Mouse (Mus musculus) midbrain, embryonic 15.5 days (tissue): ENCODE measurements around the gene Gls. TPM values are rescaled to one million over a fixed set of nuclear protein-coding genes. Genes with fewer than 3 reads are reported as not detected.

Source experiments
- ATAC-seq: fragments of 200-750 bp; cut with Nextera tagmentation; replicated peaks from 2 replicates; pipeline ENCODE4 v1.8.0; 2017; ENCODE audit warnings: moderate TSS enrichment
- H3K27ac ChIP-seq: fragments of 300-500 bp; sonication (generic); 2 replicates; pipeline ENCODE4 v1.5.1; 2015; ENCODE audit warnings: mild to moderate bottlenecking, inconsistent platforms
- H3K27me3 ChIP-seq: fragments of 300-500 bp; sonication (generic); replicated peaks from 2 replicates; pipeline ENCODE4 v1.6.1; 2015; ENCODE audit warnings: inconsistent platforms
- H3K36me3 ChIP-seq: fragments of 300-500 bp; sonication (generic); replicated peaks from 2 replicates; pipeline ENCODE4 v1.6.1; 2015; ENCODE audit warnings: inconsistent platforms
- H3K4me1 ChIP-seq: fragments of 300-500 bp; sonication (generic); 2 replicates; pipeline ENCODE4 v1.6.1; 2015; ENCODE audit warnings: inconsistent platforms
- H3K4me2 ChIP-seq: fragments of 300-500 bp; sonication (generic); 2 replicates; pipeline ENCODE4 v1.6.1; 2015; ENCODE audit warnings: inconsistent platforms, mild to moderate bottlenecking, moderate library complexity
- H3K4me3 ChIP-seq: fragments of 300-500 bp; sonication (generic); 2 replicates; pipeline ENCODE4 v1.5.1; 2015; ENCODE audit warnings: mild to moderate bottlenecking, inconsistent platforms
- H3K9ac ChIP-seq: fragments of 300-500 bp; sonication (generic); 2 replicates; pipeline ENCODE4 v1.6.1; 2015; ENCODE audit warnings: mild to moderate bottlenecking, inconsistent platforms
- H3K9me3 ChIP-seq: fragments of 300-500 bp; sonication (generic); 2 replicates; pipeline ENCODE4 v1.6.1; 2016; ENCODE audit warnings: inconsistent platforms
- WGBS: fragments of 180-500 bp; shearing (Covaris S2); methylation state at CpG from one replicate; pipeline ENCODE4 v1.1.7; 2015; ENCODE audit warnings: mixed read lengths; 5-methylcytosine and 5-hydroxymethylcytosine counted together
- polyA plus RNA-seq: library from polyadenylated mRNA; unstranded; fragments of >200 nt; fragmentation: Nextera tagmentation; extraction: Ambion mirVana; gene quantifications from 2 replicates; pipeline ENCODE4 v1.2.1, GENCODE M21; 2015

Gls gene
- polyA plus RNA-seq, 1 experiment from 2014 or later = 38.9 TPM

DNA sequence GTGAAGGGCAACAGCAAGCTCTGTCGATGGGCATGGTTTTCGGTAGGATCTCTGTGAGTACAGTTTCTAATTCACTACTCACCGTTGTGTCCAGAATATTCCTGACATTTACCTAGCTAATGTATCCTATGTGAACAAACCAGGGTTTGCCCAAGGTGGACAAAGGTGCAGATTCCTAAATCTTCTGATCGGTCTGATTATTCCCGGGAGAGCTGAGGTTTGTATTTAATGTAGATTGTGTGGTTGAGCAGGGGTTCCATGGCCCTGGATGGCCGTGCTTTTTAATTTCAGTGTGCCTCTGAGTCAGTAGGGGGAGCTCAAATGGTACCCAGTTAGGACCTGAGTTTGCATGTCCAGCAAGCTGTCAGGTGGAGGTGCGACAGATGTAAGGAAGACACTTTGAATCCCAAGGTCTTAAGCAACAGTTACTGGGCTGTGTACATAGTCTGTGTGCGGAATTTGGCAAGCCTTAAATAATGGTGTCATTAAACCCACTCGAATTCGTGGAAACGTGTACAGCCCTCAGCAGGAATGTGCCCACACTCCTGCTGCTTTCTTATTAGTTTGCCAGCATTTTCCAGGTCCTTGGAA lies 101.2 kb downstream of the Gls start:
- Histone ChIP-seq H3K9ac (no peak overlapping the region), H3K36me3 (no peaks in the 10 kb centered on the region), H3K4me1 (no peaks in the 10 kb centered on the region), H3K27me3 (no peaks in the 10 kb centered on the region), H3K27ac (no peak overlapping the region), H3K4me3 (no peak overlapping the region), H3K9me3 (no peaks in the 10 kb centered on the region), H3K4me2 (no peak overlapping the region)
- WGBS = 86% methylated on average over 11 of the region's 11 CpGs
- no peak for ATAC-seq

DNA sequence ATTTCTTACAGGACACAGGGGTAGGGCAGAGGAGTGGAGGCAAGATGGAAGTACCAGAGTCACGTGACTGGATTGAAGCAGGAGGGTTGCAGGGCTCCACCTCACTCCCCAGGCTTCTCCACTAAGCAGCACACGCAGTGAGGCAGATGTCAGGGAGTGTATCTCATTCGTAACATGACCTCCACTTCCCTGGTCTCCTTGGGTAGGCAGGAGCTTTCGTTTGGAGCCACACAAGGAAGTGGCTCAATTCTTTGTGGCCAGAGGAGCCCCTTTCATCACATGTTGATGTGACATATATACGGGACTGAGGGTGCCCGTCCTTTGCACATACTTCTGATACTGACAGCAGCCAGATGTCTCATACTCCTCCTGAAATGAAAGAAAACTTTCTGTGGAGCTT lies 103.2 kb downstream of the Gls start:
- no peak overlapping the region for H3K27ac ChIP-seq
- H3K4me2 ChIP-seq = no peak overlapping the region
- no peaks in the 10 kb centered on the region for H3K27me3 ChIP-seq
- H3K9me3 ChIP-seq = no peaks in the 10 kb centered on the region
- no peak for ATAC-seq
- H3K4me3 ChIP-seq = no peak overlapping the region
- H3K4me1 ChIP-seq = no peaks in the 10 kb centered on the region
- H3K9ac ChIP-seq = no peak overlapping the region
- H3K36me3 ChIP-seq = no peaks in the 10 kb centered on the region
- 78% methylated on average over 6 of the region's 6 CpGs for WGBS

DNA sequence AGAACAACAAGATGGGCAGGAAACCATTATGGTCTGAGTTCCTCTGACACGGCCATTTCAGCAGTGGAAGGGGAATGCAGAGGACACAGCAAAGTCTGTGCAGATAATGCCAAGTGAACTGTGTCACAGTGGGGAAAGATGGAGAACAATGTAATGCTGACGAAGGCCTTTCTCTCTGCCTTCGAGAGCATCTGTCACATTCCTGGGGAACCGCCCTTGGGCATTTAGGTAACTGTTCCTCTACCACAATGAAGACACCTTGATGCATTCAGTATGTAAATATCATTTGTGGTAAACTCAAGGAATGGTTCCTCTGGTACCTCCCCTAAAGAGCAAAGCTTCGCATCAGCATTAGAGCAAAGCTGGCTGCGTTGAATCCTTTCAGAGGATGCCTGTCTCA lies 105.7 kb downstream of the Gls start:
- no peak for ATAC-seq
- no peaks in the 10 kb centered on the region for H3K9me3 ChIP-seq
- H3K27me3 ChIP-seq = no peaks in the 10 kb centered on the region
- no peak overlapping the region for H3K4me2 ChIP-seq
- H3K9ac ChIP-seq = no peak overlapping the region
- H3K4me3 ChIP-seq = no peak overlapping the region
- WGBS = 89% methylated on average over 6 of the region's 6 CpGs
- H3K27ac ChIP-seq = no peak overlapping the region
- H3K4me1 ChIP-seq = no peaks in the 10 kb centered on the region
- H3K36me3 ChIP-seq = no peaks in the 10 kb centered on the region

DNA sequence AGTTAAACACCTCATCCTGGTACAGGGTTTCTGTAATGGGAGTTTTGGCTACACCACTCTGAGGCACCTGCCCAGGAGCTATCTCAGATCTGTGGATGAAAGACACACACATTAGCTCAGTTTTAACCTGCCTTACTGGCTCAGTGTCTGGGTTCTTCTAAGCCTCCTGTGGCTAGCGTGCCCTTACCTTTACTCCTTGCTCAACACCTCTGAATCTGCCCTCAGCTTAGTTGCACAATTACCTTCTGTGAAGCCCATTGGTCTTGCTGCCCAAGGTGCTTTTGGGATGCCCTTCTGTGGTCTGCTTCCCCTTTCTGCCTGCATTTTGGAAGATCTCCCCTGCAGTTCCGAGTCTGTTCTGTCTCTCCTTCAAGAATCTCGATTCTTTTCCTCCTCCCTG lies 108.2 kb downstream of the Gls start:
- no peak overlapping the region for H3K4me2 ChIP-seq
- no peak overlapping the region for H3K27ac ChIP-seq
- H3K36me3 ChIP-seq = no peaks in the 10 kb centered on the region
- H3K4me1 ChIP-seq = peaks cover 5% of the 10 kb centered on the region
- 67% methylated on average over 3 of the region's 3 CpGs for WGBS
- no peak overlapping the region for H3K4me3 ChIP-seq
- no peak for ATAC-seq
- no peaks in the 10 kb centered on the region for H3K9me3 ChIP-seq
- H3K9ac ChIP-seq = no peak overlapping the region
- no peaks in the 10 kb centered on the region for H3K27me3 ChIP-seq

DNA sequence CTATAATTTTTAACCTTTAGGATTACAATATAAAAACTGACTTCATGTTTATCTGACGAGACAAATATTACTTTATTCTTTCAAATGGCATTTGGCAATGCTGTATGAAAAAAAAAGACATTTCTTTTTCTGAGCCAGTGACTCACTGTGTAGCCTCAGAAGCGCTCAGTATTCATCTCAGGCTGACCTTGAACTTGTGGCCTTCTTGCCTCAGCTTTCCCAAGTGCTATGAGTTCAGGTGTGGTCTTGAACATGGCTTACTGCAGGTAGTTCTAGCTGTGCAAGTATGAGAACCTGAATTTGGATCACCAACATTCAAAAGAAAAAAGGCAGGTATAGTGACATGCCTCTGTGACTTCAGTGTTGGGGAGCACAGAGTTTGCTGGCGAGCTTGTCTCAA lies 112.0 kb downstream of the Gls start:
- Histone ChIP-seq H3K4me2 (no peak overlapping the region), H3K36me3 (no peaks in the 10 kb centered on the region), H3K4me1 (peaks cover 13% of the 10 kb centered on the region), H3K9ac (no peak overlapping the region), H3K9me3 (no peaks in the 10 kb centered on the region), H3K4me3 (no peak overlapping the region), H3K27ac (no peak overlapping the region), H3K27me3 (0 out of 2 replicates have a peak, but pooled peaks cover 3% of the 10 kb centered on the region)
- no peak for ATAC-seq
- 90% methylated on average over 3 of the region's 3 CpGs for WGBS

DNA sequence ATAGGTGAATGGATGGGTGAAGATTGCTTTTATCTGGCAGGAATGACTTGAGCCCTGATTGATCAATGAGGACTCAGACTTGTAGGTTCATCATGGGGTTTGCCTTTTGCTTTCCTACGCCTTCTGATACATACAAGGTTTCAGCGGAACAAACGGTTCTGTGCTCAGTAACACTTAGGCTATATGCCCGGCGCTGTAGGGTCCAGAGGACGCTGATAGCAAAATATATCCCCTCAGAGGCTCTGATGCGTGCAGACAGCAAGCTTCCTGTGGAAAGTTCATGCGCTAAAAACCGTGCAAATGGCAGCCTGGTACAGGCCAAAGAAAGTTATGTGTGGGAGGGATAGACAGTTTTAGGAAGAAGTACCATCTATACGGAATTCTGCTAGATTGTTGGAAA lies 112.8 kb downstream of the Gls start:
- 0 out of 2 replicates have a peak overlapping the region, but pooled peaks have one; percentile 48 for H3K9ac ChIP-seq
- 0 out of 2 replicates have a peak, but pooled peaks cover 3% of the 10 kb centered on the region for H3K27me3 ChIP-seq
- no peaks in the 10 kb centered on the region for H3K36me3 ChIP-seq
- H3K4me1 ChIP-seq = peaks cover 13% of the 10 kb centered on the region
- H3K4me3 ChIP-seq = peak overlapping the region; percentile 59
- no peak for ATAC-seq
- H3K9me3 ChIP-seq = no peaks in the 10 kb centered on the region
- H3K4me2 ChIP-seq = peak overlapping the region; percentile 73
- H3K27ac ChIP-seq = no peak overlapping the region
- whole genome bisulfite sequencing = 43% methylated on average over 10 of the region's 10 CpGs

DNA sequence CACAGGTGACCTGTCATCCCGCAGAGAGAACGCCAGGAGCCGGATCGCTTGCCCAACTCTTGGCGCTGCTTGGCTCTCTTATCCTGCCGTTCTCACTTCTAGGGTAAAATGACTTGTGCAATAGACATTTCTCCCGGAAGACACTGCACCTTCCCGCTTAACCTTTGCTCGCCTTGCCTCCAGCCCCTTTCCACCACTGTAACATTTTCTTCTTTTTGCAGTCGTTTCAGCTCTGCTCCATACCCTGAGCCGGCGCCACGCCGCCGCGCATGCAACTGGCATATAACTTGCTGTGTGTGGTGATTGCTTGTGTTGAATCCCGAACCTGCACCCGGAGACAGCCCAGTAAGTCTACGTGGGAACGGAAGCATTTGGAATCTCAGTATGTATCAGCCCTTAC lies 113.3 kb downstream of the Gls start:
- no peak overlapping the region for H3K27ac ChIP-seq
- peak overlapping the region; percentile 73 for H3K4me2 ChIP-seq
- peak overlapping the region; percentile 59 for H3K4me3 ChIP-seq
- H3K36me3 ChIP-seq = no peaks in the 10 kb centered on the region
- 0 out of 2 replicates have a peak, but pooled peaks cover 3% of the 10 kb centered on the region for H3K27me3 ChIP-seq
- H3K9ac ChIP-seq = peak overlapping the region; percentile 48
- WGBS = under 1% methylated on average over 20 of the region's 20 CpGs
- no peaks in the 10 kb centered on the region for H3K9me3 ChIP-seq
- peaks cover 13% of the 10 kb centered on the region for H3K4me1 ChIP-seq
- ATAC-seq = peak; percentile 51; the same call in 1 of the 2 replicates

DNA sequence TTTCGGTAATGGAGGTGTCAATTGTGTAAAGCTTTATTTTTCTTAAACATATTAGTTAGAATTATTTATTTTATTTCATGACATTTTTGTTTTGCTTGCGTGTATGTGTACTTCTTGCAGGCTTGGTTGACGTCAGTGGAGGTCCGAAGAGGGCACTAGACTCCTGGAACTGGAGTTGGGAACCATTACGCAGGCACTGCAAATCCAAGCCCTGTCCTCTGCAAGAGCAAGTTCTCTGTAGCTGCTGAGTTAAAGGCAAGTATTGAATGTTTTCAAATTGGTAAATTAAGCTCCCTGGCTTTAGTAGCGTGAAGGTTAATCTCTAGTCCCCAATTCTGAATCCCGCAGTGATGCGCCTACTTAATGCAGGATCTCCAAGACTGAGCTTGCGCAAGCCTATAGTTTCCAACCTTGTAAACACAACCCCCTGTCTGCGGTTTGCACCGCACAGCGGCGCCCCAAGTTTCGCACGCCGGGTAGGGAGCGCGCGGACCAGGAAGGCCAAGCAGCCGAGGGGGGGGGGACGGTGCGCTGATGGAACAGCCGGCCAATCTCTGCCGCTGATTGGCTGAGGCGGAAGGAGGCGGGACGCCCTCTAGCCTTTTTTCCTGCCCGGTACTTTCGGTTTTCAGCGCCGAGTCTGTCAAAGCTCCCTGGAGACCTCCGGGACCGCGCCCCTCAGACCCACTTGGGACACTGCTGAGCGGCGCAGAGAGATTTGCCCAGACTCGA lies 114.0 kb downstream of the Gls start, which contains the start of gene Stat1:
Gene Stat1 (plus strand): TSS at position 581 of the 732 bp plus-strand sequence.
- Histone ChIP-seq H3K27ac (peak within 1 kb of the TSS; percentile 66), H3K36me3 (no peaks in the 10 kb centered on the region), H3K27me3 (0 out of 2 replicates have a peak, but pooled peaks cover 3% of the 10 kb centered on the region), H3K4me1 (peaks cover 13% of the 10 kb centered on the region), H3K4me3 (peak within 1 kb of the TSS; percentile 59), H3K9me3 (no peaks in the 10 kb centered on the region), H3K9ac (peak within 1 kb of the TSS; percentile 48), H3K4me2 (peak within 1 kb of the TSS; percentile 73)
- 3% methylated on average over 37 of the region's 37 CpGs for WGBS
- peak; percentile 93 for ATAC-seq

DNA sequence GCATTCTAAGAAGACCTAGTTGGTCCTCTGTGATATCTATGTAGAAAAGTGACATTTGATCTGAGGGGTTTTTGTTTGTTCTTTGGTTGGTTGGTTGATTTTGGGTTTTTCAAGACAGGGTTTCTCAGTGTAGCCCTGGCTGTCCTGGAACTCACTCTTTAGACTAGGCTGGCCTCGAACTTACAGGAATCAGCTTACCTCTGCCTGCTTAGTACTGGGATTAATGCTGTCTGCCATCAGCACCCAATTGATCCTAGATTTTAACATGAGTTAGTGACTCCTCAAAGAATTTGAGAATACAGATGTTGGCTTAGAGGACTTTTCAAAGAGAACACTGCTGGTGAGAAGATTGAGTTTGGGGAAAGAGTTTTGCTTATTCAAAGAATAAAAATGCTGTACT lies 115.3 kb downstream of the Gls start:
- H3K27ac ChIP-seq = no peak overlapping the region
- H3K9me3 ChIP-seq = no peaks in the 10 kb centered on the region
- no peaks in the 10 kb centered on the region for H3K36me3 ChIP-seq
- H3K4me1 ChIP-seq = peaks cover 16% of the 10 kb centered on the region
- no peak overlapping the region for H3K4me2 ChIP-seq
- no peak overlapping the region for H3K4me3 ChIP-seq
- WGBS = 93% methylated on average over 1 of the region's 1 CpGs
- H3K9ac ChIP-seq = no peak overlapping the region
- ATAC-seq = no peak
- 0 out of 2 replicates have a peak, but pooled peaks cover 3% of the 10 kb centered on the region for H3K27me3 ChIP-seq

DNA sequence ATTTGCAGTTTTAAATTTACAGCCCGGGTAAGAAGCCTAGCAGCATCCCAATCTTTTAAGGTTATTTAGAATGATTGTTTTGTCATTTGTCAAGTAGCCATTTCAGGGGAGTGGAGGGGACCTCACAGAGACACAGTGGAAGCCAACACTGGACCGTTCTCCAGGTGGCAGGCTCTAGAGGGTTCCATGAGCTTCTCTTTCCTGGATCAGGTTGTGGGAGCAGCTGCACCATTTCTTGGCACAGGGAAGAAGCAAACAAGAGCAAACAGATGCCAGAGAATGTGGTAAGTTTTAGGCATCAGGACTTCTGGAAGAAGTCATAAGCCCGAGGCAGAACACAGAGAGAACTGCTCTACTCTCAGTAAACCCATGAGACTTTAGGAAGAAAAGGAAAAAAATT lies 116.6 kb downstream of the Gls start:
- Histone ChIP-seq H3K9me3 (no peaks in the 10 kb centered on the region), H3K9ac (no peak overlapping the region), H3K36me3 (no peaks in the 10 kb centered on the region), H3K4me3 (no peak overlapping the region), H3K4me2 (no peak overlapping the region), H3K4me1 (peaks cover 16% of the 10 kb centered on the region), H3K27ac (no peak overlapping the region), H3K27me3 (0 out of 2 replicates have a peak, but pooled peaks cover 3% of the 10 kb centered on the region)
- no peak for ATAC-seq
- WGBS = 81% methylated on average over 3 of the region's 3 CpGs

DNA sequence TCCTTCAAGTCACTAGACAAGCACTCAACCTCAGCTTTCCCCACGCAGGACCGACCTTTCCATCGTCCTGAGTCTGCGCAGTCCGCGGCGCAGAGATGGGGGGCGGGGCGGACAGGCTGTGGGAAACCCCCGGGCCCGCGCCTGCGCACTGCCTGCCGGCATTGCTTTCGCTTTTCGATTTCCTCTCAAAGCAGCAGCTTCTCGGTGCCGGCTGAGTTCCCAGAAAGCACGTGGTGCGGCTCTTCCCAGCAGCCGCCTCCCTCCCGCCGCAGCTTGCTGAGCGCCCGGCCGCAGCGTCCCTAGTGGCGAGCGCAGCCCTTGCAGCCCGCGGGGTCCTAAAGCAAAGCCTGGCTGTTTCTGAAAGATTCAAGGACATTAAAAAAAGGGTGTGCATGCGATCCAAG lies 119.4 kb downstream of the Gls start:
- Histone ChIP-seq H3K36me3 (no peaks in the 10 kb centered on the region), H3K27ac (peak overlapping the region; percentile 80), H3K4me1 (peaks cover 7% of the 10 kb centered on the region), H3K9me3 (no peaks in the 10 kb centered on the region), H3K9ac (peak overlapping the region; percentile 24; the same call in 1 of the 2 replicates), H3K4me2 (peak overlapping the region; percentile 51), H3K4me3 (peak overlapping the region; percentile 30), H3K27me3 (0 out of 2 replicates have a peak, but pooled peaks cover 3% of the 10 kb centered on the region)
- WGBS = under 1% methylated on average over 32 of the region's 32 CpGs
- ATAC-seq = peak; percentile 97
